Mouse (Mus musculus) heart, embryonic 11.5 days (tissue): ENCODE measurements around the gene Cabin1. TPM values are rescaled to one million over a fixed set of nuclear protein-coding genes. Genes with fewer than 3 reads are reported as not detected.

Experiments used
- ATAC-seq: fragments of 200-750 bp; cut with Nextera tagmentation; replicated peaks from 2 replicates; pipeline ENCODE4 v1.8.0; 2017; ENCODE audit warnings: moderate library complexity; ENCODE audit not compliant: insufficient number of reproducible peaks, low FRiP score, low TSS enrichment
- H3K27ac ChIP-seq: fragments of 300-500 bp; sonication (generic); 2 replicates; pipeline ENCODE4 v1.5.1; 2014; ENCODE audit warnings: mild to moderate bottlenecking, low read depth, low read length
- H3K27me3 ChIP-seq: fragments of 300-500 bp; sonication (generic); 2 replicates; pipeline ENCODE4 v1.6.1; 2014; ENCODE audit warnings: mild to moderate bottlenecking, low read length, mixed read lengths; ENCODE audit not compliant: control insufficient read depth, insufficient read depth
- H3K36me3 ChIP-seq: fragments of 300-500 bp; sonication (generic); 2 replicates; pipeline ENCODE4 v1.6.1; 2014; ENCODE audit warnings: mild to moderate bottlenecking, low read length, moderate library complexity, mixed read lengths; ENCODE audit not compliant: control insufficient read depth, insufficient read depth
- H3K4me1 ChIP-seq: fragments of 300-500 bp; sonication (generic); 2 replicates; pipeline ENCODE4 v1.6.1; 2014; ENCODE audit warnings: low read length; ENCODE audit not compliant: control insufficient read depth, insufficient read depth
- H3K4me2 ChIP-seq: fragments of 300-500 bp; sonication (generic); 2 replicates; pipeline ENCODE4 v1.6.1; 2014; ENCODE audit warnings: mild to moderate bottlenecking, moderate library complexity
- H3K4me3 ChIP-seq: fragments of 300-500 bp; sonication (generic); 2 replicates; pipeline ENCODE4 v1.5.1; 2014; ENCODE audit warnings: low read depth, low read length
- H3K9ac ChIP-seq: fragments of 300-500 bp; sonication (generic); 2 replicates; pipeline ENCODE4 v1.6.1; 2014; ENCODE audit warnings: mild to moderate bottlenecking, low read depth, low read length, moderate library complexity
- H3K9me3 ChIP-seq: fragments of 300-500 bp; sonication (generic); replicated peaks from 2 replicates; pipeline ENCODE4 v1.6.1; 2016; ENCODE audit warnings: low read length; ENCODE audit not compliant: control insufficient read depth
- WGBS: fragments of 180-500 bp; shearing (Covaris S2); extraction: QIAGEN DNeasy Blood & Tissue Kit; methylation state at CpG from one replicate; pipeline ENCODE4 v1.1.7; 2014; ENCODE audit not compliant: insufficient replicate concordance; 5-methylcytosine and 5-hydroxymethylcytosine counted together
- polyA plus RNA-seq: library from polyadenylated mRNA; unstranded; fragments of >200 nt; fragmentation: Nextera tagmentation; extraction: Ambion mirVana; gene quantifications from 2 replicates; pipeline ENCODE4 v1.2.1, GENCODE M21; 2014

The Cabin1 gene
- polyA plus RNA-seq, 1 experiment from 2014 or later, result 28.6 TPM

GRCm38 (mm10) chr10:75636084-75636786 is 127.9 kb downstream of the Cabin1 start:
- no peaks in the 10 kb centered on the region for H3K36me3 ChIP-seq
- no peak overlapping the region for H3K4me2 ChIP-seq
- 84% methylated on average over 12 of the region's 12 CpGs for WGBS
- no peak overlapping the region for H3K9ac ChIP-seq
- no peak overlapping the region for H3K4me3 ChIP-seq
- no peak for ATAC-seq
- H3K27me3 ChIP-seq, result no peaks in the 10 kb centered on the region
- no peak overlapping the region for H3K27ac ChIP-seq
- no peaks in the 10 kb centered on the region for H3K9me3 ChIP-seq
- no peaks in the 10 kb centered on the region for H3K4me1 ChIP-seq

- Histone ChIP-seq H3K9ac (no peak overlapping the region), H3K36me3 (no peaks in the 10 kb centered on the region), H3K9me3 (no peaks in the 10 kb centered on the region), H3K4me1 (no peaks in the 10 kb centered on the region), H3K4me2 (no peak overlapping the region), H3K4me3 (no peak overlapping the region), H3K27me3 (no peaks in the 10 kb centered on the region), H3K27ac (no peak overlapping the region)
- ATAC-seq, result 0 out of 2 replicates have a peak, but pooled peaks have one; percentile 43
- 5% methylated on average over 9 of the region's 9 CpGs for WGBS
These were observed 128.5 kb downstream of the Cabin1 start for GRCm38 (mm10) chr10:75635693-75636055.

GRCm38 (mm10) chr10:75635019-75635692 is 129.0 kb downstream of the Cabin1 start:
- H3K4me1 ChIP-seq, result no peaks in the 10 kb centered on the region
- H3K4me2 ChIP-seq, result no peak overlapping the region
- H3K27me3 ChIP-seq, result no peaks in the 10 kb centered on the region
- no peak overlapping the region for H3K27ac ChIP-seq
- H3K4me3 ChIP-seq, result no peak overlapping the region
- H3K36me3 ChIP-seq, result no peaks in the 10 kb centered on the region
- no peaks in the 10 kb centered on the region for H3K9me3 ChIP-seq
- no peak overlapping the region for H3K9ac ChIP-seq
- WGBS, result 62% methylated on average over 14 of the region's 14 CpGs
- ATAC-seq, result no peak

- 87% methylated on average over 8 of the region's 8 CpGs for WGBS
- ATAC-seq, result no peak
These were observed 129.5 kb downstream of the Cabin1 start for GRCm38 (mm10) chr10:75634610-75635009.

GRCm38 (mm10) chr10:75633576-75634139 is 130.5 kb downstream of the Cabin1 start:
- no peak overlapping the region for H3K4me3 ChIP-seq
- no peaks in the 10 kb centered on the region for H3K36me3 ChIP-seq
- H3K4me2 ChIP-seq, result no peak overlapping the region
- ATAC-seq, result no peak
- H3K9ac ChIP-seq, result no peak overlapping the region
- WGBS, result 68% methylated on average over 12 of the region's 14 CpGs
- no peaks in the 10 kb centered on the region for H3K9me3 ChIP-seq
- H3K27ac ChIP-seq, result no peak overlapping the region
- no peaks in the 10 kb centered on the region for H3K4me1 ChIP-seq
- no peaks in the 10 kb centered on the region for H3K27me3 ChIP-seq

More at GRCm38 (mm10) chr10:75634610-75635009, 129.5 kb downstream of the Cabin1 start:
- Histone ChIP-seq H3K36me3 (no peaks in the 10 kb centered on the region), H3K9me3 (no peaks in the 10 kb centered on the region), H3K27me3 (no peaks in the 10 kb centered on the region), H3K4me1 (no peaks in the 10 kb centered on the region), H3K27ac (no peak overlapping the region), H3K4me2 (no peak overlapping the region), H3K9ac (no peak overlapping the region), H3K4me3 (no peak overlapping the region)

GRCm38 (mm10) chr10:75633048-75633447 is 131.1 kb downstream of the Cabin1 start:
- H3K9ac ChIP-seq, result no peak overlapping the region
- no peak overlapping the region for H3K27ac ChIP-seq
- ATAC-seq, result no peak
- H3K4me1 ChIP-seq, result no peaks in the 10 kb centered on the region
- no peaks in the 10 kb centered on the region for H3K36me3 ChIP-seq
- H3K27me3 ChIP-seq, result no peaks in the 10 kb centered on the region
- H3K9me3 ChIP-seq, result no peaks in the 10 kb centered on the region
- no peak overlapping the region for H3K4me2 ChIP-seq
- no peak overlapping the region for H3K4me3 ChIP-seq
- WGBS, result 84% methylated on average over 5 of the region's 5 CpGs

GRCm38 (mm10) chr10:75632633-75633032 is 131.5 kb downstream of the Cabin1 start:
- Histone ChIP-seq H3K9ac (no peak overlapping the region), H3K27me3 (no peaks in the 10 kb centered on the region), H3K27ac (no peak overlapping the region), H3K4me2 (no peak overlapping the region), H3K4me3 (no peak overlapping the region), H3K4me1 (no peaks in the 10 kb centered on the region), H3K36me3 (no peaks in the 10 kb centered on the region), H3K9me3 (no peaks in the 10 kb centered on the region)
- 58% methylated on average over 5 of the region's 5 CpGs for WGBS
- ATAC-seq, result no peak

- no peak overlapping the region for H3K27ac ChIP-seq
- H3K9me3 ChIP-seq, result no peaks in the 10 kb centered on the region
- H3K27me3 ChIP-seq, result no peaks in the 10 kb centered on the region
- ATAC-seq, result no peak
- no peak overlapping the region for H3K4me3 ChIP-seq
- H3K9ac ChIP-seq, result no peak overlapping the region
- no peaks in the 10 kb centered on the region for H3K4me1 ChIP-seq
- H3K4me2 ChIP-seq, result no peak overlapping the region
- 81% methylated on average over 3 of the region's 3 CpGs for WGBS
- H3K36me3 ChIP-seq, result no peaks in the 10 kb centered on the region
These were observed 136.7 kb downstream of the Cabin1 start for GRCm38 (mm10) chr10:75627490-75627889.
